Mouse (Mus musculus) heart, embryonic 13.5 days (tissue): Measurements from ENCODE around the gene Ccdc167. TPM values are rescaled to one million over a fixed set of nuclear protein-coding genes. Genes with fewer than 3 reads are reported as not detected.

Experiments used
- ATAC-seq: fragments of 200-750 bp; cut with Nextera tagmentation; 2 replicates; pipeline ENCODE4 v1.8.0; 2017; ENCODE audit warnings: moderate TSS enrichment; ENCODE audit not compliant: insufficient number of reproducible peaks, low FRiP score, low TSS enrichment; ENCODE audit errors: extremely low read depth
- H3K27ac ChIP-seq: fragments of 300-500 bp; sonication (generic); replicated peaks from 2 replicates; pipeline ENCODE4 v1.5.1; 2015; ENCODE audit warnings: moderate library complexity, mild to moderate bottlenecking, inconsistent platforms
- H3K27me3 ChIP-seq: fragments of 300-500 bp; sonication (generic); replicated peaks from 2 replicates; pipeline ENCODE4 v1.6.1; 2015; ENCODE audit warnings: mild to moderate bottlenecking, inconsistent platforms
- H3K36me3 ChIP-seq: fragments of 300-500 bp; sonication (generic); 2 replicates; pipeline ENCODE4 v1.6.1; 2015; ENCODE audit warnings: mild to moderate bottlenecking, inconsistent platforms
- H3K4me1 ChIP-seq: fragments of 300-500 bp; sonication (generic); 2 replicates; pipeline ENCODE4 v1.6.1; 2015; ENCODE audit warnings: inconsistent platforms
- H3K4me2 ChIP-seq: fragments of 300-500 bp; sonication (generic); 2 replicates; pipeline ENCODE4 v1.6.1; 2015; ENCODE audit warnings: inconsistent platforms, mild to moderate bottlenecking, moderate library complexity
- H3K4me3 ChIP-seq: fragments of 300-500 bp; sonication (generic); 2 replicates; pipeline ENCODE4 v1.5.1; 2015; ENCODE audit warnings: moderate library complexity, mild to moderate bottlenecking, inconsistent platforms
- H3K9ac ChIP-seq: fragments of 300-500 bp; sonication (generic); 2 replicates; pipeline ENCODE4 v1.6.1; 2015; ENCODE audit warnings: inconsistent platforms, mild to moderate bottlenecking, moderate library complexity
- H3K9me3 ChIP-seq: fragments of 300-500 bp; sonication (generic); 2 replicates; pipeline ENCODE4 v1.6.1; 2016; ENCODE audit warnings: inconsistent platforms
- WGBS: fragments of 180-500 bp; shearing (Covaris S2); methylation state at CpG from one replicate; pipeline ENCODE4 v1.1.7; 2015; ENCODE audit warnings: mixed read lengths; 5-methylcytosine and 5-hydroxymethylcytosine counted together
- polyA plus RNA-seq: library from polyadenylated mRNA; unstranded; fragments of >200 nt; fragmentation: Nextera tagmentation; extraction: Ambion mirVana; gene quantifications from 2 replicates; pipeline ENCODE4 v1.2.1, GENCODE M21; 2015

Gene Ccdc167
- 14.4 and 14.6 TPM in 2 replicates for polyA plus RNA-seq

- Histone ChIP-seq H3K4me1 (peaks cover 25% of the 10 kb centered on the region), H3K9me3 (no peaks in the 10 kb centered on the region), H3K36me3 (no peaks in the 10 kb centered on the region), H3K9ac (peak within 1 kb of the TSS; percentile 85), H3K4me2 (peak within 1 kb of the TSS; percentile 91), H3K27me3 (peaks cover 10% of the 10 kb centered on the region; the same call in 1 of the 2 replicates), H3K4me3 (peak within 1 kb of the TSS; percentile 73), H3K27ac (peak within 1 kb of the TSS; percentile 62)
- ATAC-seq: peak; percentile 95
- 5% methylated on average over 41 of the region's 41 CpGs for WGBS
Measured at GRCm38 (mm10) chr17:29716732-29717445, at the start of gene Ccdc167. Gene Ccdc167 (minus strand): TSS chr17:29717044.

GRCm38 (mm10) chr17:29765380-29765779 is 48.5 kb upstream of the Ccdc167 start:
- Histone ChIP-seq H3K4me3 (no peak overlapping the region), H3K4me2 (no peak overlapping the region), H3K9ac (no peak overlapping the region), H3K27me3 (no peaks in the 10 kb centered on the region), H3K27ac (no peak overlapping the region), H3K36me3 (no peaks in the 10 kb centered on the region), H3K9me3 (no peaks in the 10 kb centered on the region), H3K4me1 (peaks cover 16% of the 10 kb centered on the region)
- no peak for ATAC-seq
- 82% methylated on average over 9 of the region's 9 CpGs for WGBS

- Histone ChIP-seq H3K9me3 (no peaks in the 10 kb centered on the region), H3K4me3 (no peak overlapping the region), H3K9ac (no peak overlapping the region), H3K4me2 (no peak overlapping the region), H3K36me3 (no peaks in the 10 kb centered on the region), H3K27ac (no peak overlapping the region), H3K4me1 (peaks cover 22% of the 10 kb centered on the region), H3K27me3 (no peaks in the 10 kb centered on the region)
- 70% methylated on average over 8 of the region's 8 CpGs for WGBS
- ATAC-seq: no peak
Measured at GRCm38 (mm10) chr17:29762551-29762950, 45.7 kb upstream of the Ccdc167 start.

DNA sequence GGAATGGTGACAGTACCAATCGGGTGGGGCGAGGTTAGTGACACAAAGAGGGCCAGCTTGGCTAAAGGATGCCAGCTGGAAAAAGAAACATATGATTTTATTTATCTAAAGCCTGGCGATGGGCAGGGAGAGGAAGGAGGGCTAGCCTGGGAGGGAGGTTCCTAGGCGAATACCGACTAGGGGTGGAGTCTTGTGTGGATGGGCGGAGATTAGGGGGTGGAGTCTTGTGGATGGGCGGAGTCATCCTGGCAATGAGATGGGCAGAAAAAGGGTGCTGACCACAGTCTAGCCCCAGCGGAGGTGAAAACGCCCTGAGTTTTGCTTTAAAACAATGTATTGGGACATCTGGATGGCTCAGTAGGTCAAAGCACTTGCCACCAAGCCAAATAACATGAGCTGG is 45.1 kb upstream of the Ccdc167 start:
- H3K36me3 ChIP-seq: no peaks in the 10 kb centered on the region
- peaks cover 22% of the 10 kb centered on the region for H3K4me1 ChIP-seq
- 68% methylated on average over 9 of the region's 9 CpGs for WGBS
- no peak overlapping the region for H3K9ac ChIP-seq
- H3K27me3 ChIP-seq: no peaks in the 10 kb centered on the region
- H3K27ac ChIP-seq: no peak overlapping the region
- no peak for ATAC-seq
- H3K4me3 ChIP-seq: no peak overlapping the region
- no peak overlapping the region for H3K4me2 ChIP-seq
- H3K9me3 ChIP-seq: no peaks in the 10 kb centered on the region

GRCm38 (mm10) chr17:29760404-29761375 is 43.8 kb upstream of the Ccdc167 start:
- no peak overlapping the region for H3K4me2 ChIP-seq
- no peak for ATAC-seq
- no peak overlapping the region for H3K4me3 ChIP-seq
- H3K27me3 ChIP-seq: no peaks in the 10 kb centered on the region
- no peaks in the 10 kb centered on the region for H3K9me3 ChIP-seq
- H3K9ac ChIP-seq: no peak overlapping the region
- H3K4me1 ChIP-seq: peaks cover 17% of the 10 kb centered on the region
- WGBS: 72% methylated on average over 21 of the region's 21 CpGs
- peak overlapping the region; percentile 71; the same call in 1 of the 2 replicates for H3K27ac ChIP-seq
- no peaks in the 10 kb centered on the region for H3K36me3 ChIP-seq

DNA sequence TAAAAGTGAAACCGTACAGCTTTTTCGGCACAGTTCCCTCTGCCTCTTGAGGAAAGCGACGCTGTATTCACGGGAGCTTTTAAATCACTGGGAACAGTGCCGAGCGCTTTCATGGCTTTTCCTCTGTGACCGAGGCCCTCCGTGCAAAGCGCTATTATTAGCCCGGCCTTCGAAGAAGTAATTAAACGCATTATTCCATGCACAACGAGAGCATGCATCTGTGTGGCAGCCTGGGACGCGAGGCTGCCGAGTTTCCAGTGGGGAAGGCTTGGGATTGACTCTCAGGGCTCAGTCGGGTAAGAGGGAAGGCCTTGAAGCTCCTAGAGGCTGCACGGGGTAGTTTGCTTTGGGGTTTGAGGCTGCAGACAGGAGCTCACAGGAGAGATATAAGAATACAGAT is 43.1 kb upstream of the Ccdc167 start:
- Histone ChIP-seq H3K4me2 (peak overlapping the region; percentile 40), H3K27me3 (no peaks in the 10 kb centered on the region), H3K9ac (peak overlapping the region; percentile 37; the same call in 1 of the 2 replicates), H3K4me1 (peaks cover 17% of the 10 kb centered on the region), H3K36me3 (no peaks in the 10 kb centered on the region), H3K4me3 (peak overlapping the region; percentile 6; the same call in 1 of the 2 replicates), H3K9me3 (no peaks in the 10 kb centered on the region), H3K27ac (peak overlapping the region; percentile 71)
- 56% methylated on average over 19 of the region's 19 CpGs for whole genome bisulfite sequencing
- ATAC-seq: no peak

GRCm38 (mm10) chr17:29756381-29756780 is 39.5 kb upstream of the Ccdc167 start:
- Histone ChIP-seq H3K4me1 (peaks cover 24% of the 10 kb centered on the region), H3K36me3 (no peaks in the 10 kb centered on the region), H3K4me2 (no peak overlapping the region), H3K27ac (no peak overlapping the region), H3K9ac (no peak overlapping the region), H3K9me3 (no peaks in the 10 kb centered on the region), H3K27me3 (no peaks in the 10 kb centered on the region), H3K4me3 (no peak overlapping the region)
- WGBS: 85% methylated on average over 10 of the region's 10 CpGs
- no peak for ATAC-seq

DNA sequence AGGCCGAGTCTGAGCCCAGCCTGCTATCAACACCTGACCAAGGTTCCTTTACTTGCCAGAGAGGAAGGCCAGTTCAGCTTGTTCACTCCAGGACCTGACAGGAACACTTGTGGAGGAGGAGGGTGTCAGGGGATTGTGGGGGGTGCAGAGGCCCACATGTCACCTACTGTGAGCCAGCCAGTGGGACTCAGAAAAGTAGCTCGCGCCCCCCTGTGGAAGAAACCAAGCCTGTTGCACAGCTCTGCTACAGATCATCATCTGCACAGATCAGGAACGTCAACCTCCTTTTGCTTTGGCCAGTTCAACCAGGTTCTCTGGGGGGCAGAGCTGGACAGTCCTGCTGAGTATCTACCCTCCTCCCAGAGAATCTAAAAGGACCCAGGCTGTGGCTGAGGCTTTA is 37.7 kb upstream of the Ccdc167 start:
- no peaks in the 10 kb centered on the region for H3K36me3 ChIP-seq
- no peaks in the 10 kb centered on the region; the same call in 1 of the 2 replicates for H3K27me3 ChIP-seq
- H3K9ac ChIP-seq: no peak overlapping the region
- WGBS: 38% methylated on average over 4 of the region's 4 CpGs
- ATAC-seq: no peak
- no peaks in the 10 kb centered on the region for H3K9me3 ChIP-seq
- H3K4me1 ChIP-seq: peaks cover 18% of the 10 kb centered on the region
- no peak overlapping the region for H3K4me3 ChIP-seq
- no peak overlapping the region for H3K27ac ChIP-seq
- no peak overlapping the region for H3K4me2 ChIP-seq

DNA sequence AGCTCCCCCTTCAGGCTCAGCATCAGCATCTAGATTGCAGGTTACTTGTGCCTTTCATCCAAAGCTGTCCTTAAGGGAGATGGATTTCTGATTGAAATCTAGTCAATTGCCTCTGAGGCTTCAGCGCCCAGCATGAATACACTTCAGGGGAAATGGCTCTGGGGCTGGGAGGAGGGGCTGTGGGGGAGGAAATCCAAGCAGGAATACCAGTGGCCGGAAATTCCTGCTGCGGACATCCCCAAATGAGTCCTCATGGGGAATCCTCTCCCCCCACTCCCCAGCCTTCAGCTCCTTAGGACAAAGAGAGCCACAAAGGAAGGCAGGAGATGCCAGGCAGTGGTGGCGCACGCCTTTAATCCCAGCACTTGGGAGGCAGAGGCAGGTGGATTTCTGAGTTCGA is 30.6 kb upstream of the Ccdc167 start:
- WGBS: 66% methylated on average over 6 of the region's 6 CpGs
- Histone ChIP-seq H3K4me2 (no peak overlapping the region), H3K27me3 (peaks cover 11% of the 10 kb centered on the region), H3K27ac (no peak overlapping the region), H3K36me3 (no peaks in the 10 kb centered on the region), H3K4me3 (no peak overlapping the region), H3K9ac (no peak overlapping the region), H3K4me1 (peaks cover 39% of the 10 kb centered on the region), H3K9me3 (no peaks in the 10 kb centered on the region)
- ATAC-seq: no peak

- Histone ChIP-seq H3K27me3 (no peaks in the 10 kb centered on the region; the same call in 1 of the 2 replicates), H3K9me3 (no peaks in the 10 kb centered on the region), H3K9ac (0 out of 2 replicates have a peak overlapping the region, but pooled peaks have one; percentile 64), H3K27ac (peak overlapping the region; percentile 36; the same call in 1 of the 2 replicates), H3K4me3 (no peak overlapping the region), H3K36me3 (no peaks in the 10 kb centered on the region), H3K4me1 (peaks cover 47% of the 10 kb centered on the region), H3K4me2 (peak overlapping the region; percentile 53)
- WGBS: 37% methylated on average over 22 of the region's 22 CpGs
- ATAC-seq: peak; percentile 55; the same call in 1 of the 2 replicates
Measured at GRCm38 (mm10) chr17:29737849-29738804, 21.3 kb upstream of the Ccdc167 start.
